Mouse (Mus musculus) neural tube, embryonic 10.5 days (tissue): ENCODE measurements at regions not wholly inside any gene's neighbourhood (a gene's known extent, or its start where the extent isn't known, plus 50 kb on each side); places are given as distances from the start of the nearest gene placed in this dataset.

Source experiments
- DNase-seq: peaks from one replicate; pipeline ENCODE4 v3.0.0-alpha.2; 2017; ENCODE audit warnings: low spot score; ENCODE audit errors: extremely low spot score

DNA sequence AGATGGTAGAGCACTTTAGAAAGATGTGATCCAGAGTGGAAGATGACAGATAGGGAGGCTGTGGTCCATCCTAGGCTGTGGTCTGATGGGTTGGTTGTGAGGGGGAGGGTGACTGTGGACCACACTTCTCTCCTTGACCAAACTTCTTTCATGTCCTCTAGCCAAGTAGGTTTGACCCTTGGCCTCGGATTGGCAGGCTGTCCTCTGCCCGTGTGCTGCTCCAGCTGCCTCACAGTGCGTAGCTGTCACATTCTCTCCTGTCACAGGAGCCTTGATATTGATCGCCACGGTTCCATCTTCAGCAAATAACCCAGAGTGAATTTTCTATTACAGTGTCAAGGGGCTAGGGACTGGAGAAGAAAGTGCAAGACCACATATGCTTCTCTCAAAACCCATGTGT is 506.9 kb downstream of the Tbc1d22a start:
- no peak for DNase-seq

DNA sequence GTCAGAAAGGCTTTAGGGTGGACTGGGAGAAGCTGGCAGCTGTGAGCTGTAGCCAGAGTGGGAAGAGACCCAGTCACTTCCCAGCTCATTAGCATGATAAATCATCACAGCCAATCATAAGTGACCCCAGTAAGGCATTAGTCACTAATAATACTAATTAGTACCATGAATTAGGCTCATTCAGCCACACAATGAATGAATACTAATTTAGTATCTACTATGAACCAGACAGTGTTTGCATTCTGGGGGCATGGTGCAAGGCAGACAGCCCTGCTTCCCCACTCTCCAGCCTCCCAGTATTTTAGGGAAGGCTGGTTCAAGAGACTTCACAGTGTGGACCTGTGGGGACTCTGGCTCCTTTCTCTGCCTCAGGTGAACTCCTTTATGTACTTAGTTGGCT is 523.7 kb downstream of the Tbc1d22a start:
- DNase-seq, result no peak

DNA sequence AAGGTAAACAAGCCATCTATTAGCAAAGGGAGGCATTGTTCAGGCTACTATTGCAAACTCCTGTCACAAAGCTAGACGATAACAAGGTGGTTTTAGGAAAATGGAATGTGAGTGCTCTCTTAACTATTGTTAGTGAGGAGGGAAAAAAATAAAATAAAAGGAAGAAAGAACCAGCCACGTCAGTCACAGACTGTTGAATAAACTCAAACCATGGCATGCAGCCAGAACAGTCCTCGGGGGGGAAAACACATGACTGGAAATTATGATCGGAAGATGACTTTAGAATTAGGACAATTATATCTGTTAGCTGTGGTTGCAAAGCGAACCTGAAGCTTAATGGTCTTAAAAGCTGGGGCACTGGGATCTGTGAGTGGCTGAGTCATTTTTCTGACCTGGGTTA is 524.1 kb downstream of the Tbc1d22a start:
- DNase-seq, result no peak

DNA sequence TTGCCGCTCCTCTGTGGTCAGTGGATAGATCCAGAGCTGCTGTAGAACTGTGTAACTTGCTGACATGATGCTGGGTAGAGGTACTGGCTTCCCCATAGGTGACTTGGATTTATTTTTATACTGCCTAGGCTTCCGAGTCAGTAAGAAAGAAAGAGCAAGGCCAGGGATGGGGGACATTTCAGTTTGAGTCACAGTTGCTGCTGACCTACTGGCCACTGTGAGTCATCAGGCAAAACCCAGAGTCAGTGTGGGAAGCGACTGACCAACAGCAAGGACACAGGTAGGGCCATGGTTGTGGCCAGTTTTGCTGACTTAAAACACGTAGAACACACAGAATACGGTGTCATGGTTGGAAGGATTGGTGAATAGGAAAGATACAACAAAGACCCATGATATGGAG is 524.5 kb downstream of the Tbc1d22a start:
- no peak for DNase-seq

DNA sequence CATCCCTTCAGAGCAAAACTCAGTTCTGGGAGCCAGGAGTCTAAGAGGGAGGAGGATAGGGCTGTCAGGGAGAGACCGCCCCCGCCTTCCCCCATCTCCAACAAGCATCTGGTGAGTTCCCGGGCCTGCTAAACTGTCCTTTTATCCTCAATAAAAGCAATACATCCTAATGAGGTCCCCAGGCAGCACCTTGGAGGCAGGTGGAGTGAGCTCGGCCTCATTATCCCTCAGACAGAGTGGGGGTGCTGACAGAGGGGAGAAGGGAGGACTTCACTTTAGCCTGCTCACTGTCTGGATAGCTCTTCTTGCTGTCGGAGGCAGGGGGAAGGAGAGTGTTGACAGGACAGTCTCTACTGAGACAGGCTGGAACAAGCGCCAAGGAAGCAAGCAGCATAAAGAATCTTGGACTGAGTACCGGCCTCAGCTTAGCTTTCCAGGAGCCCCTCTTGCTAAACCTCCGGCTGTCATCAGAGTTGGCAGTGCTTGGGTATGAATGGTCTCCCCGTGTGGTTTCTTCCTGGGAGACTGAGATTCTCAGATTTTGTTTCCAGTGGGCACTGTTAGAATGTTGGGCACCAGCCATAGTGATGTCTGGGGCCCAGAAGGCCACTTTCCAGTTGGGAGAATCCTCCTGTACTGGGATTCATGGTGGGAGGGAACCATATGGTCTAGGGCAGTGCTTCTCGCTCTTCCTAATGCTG is 537.3 kb downstream of the Tbc1d22a start:
- no peak for DNase-seq

DNA sequence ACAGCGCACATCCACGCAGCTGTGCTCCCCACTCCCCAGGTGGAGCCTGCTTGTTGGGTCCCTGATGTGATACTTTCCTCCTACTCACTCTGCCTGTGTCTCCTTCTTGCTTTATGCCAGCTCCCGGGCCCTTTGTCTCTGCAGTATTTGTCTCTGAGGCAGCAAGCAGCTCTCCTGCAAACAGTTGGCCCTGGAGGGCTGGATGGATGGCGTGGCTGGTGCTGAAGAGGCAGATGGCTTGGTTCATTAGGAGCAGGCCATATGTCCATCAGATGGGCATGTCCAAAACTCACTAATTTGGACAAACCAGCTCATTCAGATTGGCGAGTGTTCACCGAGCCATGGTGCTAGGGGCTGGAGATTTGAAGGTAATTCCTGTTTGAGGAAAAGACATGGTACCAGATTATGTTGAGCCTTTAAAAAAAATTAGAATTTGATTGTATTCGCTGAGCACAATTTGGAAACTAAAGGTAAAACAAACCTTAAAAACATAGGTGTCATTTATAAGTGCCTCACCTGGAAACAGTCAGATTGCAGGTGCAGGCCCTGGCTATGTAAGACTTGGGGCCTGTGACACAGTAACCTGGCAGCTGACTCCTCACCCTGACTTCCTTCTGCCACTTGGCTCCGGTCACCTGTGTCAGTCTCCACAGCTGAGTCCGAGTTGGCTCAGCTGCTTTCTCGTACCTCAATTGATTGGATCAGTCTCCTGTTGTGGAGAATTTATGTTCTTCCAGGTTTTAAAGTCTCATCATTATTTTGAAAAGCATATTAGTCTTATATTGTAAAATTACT is 549.5 kb downstream of the Tbc1d22a start:
- DNase-seq, result no peak

DNA sequence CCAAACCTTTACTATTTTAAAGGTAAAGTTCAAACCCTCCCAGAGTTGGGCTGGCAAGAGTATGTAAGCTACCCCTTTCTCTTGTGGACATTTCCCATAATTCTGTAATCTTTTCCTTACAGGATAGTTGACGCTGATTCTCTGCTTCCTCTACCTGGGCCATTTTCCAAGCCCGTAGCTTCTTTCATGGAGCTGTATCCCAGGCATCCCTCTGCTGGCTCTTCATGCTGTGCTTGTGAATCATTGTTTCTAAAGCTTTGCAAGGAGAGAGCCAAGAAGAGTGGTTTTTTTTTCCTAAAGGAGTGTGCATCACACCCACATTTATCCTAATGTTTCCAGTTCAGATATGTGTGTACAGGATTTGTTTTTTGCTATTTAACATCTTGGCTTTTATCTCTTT is 553.4 kb downstream of the Tbc1d22a start:
- no peak for DNase-seq

DNA sequence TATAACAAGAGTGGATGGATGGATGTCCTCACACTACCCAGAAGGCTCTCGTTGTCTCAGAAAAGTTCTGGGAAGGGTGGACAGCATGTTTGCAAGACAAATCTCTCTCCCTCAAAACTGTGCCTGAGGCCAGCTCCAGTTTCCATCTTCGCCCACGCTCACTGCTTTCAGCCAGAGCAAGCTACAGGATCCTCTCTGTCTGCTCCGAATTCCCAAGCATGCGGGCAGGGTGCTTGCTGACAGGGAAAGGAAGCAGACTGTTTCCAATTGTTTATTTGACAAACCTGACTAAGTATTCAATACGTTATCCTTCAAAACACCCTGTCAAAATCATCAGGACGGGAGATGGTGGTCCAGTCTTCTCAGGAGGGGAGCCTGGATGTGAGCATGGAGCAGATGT is 558.8 kb downstream of the Tbc1d22a start:
- DNase-seq, result no peak

DNA sequence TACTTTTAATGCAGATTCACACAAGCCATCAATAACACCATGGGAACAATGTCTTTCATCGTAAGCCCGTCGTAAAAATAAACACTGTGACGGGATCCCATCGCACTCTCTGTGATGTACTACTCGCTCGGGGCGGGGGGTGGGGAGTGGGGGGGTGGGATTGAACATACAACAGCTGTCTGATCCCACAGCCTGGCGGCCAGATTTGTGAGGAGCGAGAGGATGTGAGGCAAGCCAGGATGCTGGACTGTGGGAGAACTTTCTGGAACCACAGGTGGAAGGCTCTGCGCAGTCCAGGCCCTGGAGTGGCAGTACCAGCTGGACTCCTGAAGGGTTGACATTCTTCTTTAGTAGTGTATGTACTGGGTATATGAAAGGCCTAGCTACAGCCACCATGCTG is 563.7 kb downstream of the Tbc1d22a start:
- no peak for DNase-seq

DNA sequence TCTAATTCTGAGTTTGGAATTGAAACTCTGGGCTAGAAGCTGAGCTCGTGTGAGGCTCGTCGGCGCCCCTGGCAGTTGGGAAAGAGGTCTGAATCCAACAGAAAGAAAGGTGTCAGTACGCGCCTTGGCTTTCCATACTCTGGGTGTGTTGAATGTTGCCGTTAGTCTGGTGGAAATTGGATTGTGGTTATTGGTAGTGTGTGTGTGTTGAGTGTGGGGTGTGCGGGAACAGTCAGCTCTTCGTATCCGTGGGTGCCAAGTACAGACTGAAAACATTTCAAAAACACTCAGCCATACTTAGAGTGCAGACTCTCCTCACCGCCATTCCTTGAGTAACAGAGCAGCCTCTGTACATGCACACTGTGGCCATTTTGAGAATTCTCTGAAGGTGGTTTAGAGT is 566.9 kb downstream of the Tbc1d22a start:
- no peak for DNase-seq

DNA sequence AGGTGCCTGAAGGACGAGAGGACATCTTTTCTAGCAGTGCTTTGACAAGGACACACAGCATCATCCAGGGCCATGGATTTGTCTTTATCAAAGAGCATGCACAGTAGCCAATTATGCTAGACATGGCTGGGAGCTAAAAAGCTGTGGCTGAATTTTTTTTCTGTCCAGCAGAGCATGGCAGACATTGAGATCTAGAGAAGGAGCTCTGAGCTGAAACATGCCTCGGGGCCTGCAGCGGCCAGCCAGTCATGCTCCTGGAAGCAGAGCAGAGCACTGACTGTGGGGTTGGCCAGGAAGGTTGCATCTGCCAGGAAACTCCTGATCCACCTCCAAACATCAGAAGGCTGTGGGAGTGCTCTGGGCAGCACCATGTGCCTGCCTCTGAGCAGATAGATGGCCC is 580.5 kb downstream of the Tbc1d22a start:
- DNase-seq, result no peak

DNA sequence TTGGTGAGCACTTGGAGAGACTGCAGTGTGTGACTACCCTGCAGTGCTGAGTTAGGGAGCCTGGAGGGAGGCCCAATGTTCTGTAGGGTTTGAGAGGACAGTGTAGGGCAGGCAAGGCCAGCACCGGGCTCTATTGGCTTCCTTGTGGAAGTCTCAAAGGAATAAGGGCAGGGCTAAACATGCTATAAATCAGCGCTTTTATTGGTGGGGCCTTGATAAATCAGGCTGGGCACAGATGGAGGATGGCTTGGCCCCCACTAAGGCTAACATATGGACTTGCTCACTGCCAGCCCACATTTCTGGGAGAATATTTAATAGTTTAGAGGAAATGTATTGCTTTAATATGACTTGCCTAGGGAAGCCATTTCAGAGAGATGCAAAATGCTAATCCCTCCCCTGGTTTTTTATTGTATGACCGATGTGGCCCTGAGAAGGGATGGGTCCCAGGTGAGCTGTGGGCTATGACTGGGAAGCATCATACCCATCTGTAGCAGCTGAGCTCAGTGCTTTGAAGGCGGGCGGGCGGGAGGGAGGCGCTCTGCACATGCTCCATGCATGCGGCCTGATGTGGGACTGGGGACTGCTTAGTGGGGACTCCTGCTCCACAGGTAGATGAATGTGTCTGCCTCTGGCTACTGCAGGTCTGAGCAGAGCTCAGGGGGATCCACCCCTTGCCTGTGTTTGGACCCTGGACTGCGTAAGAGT is 584.4 kb downstream of the Tbc1d22a start:
- no peak for DNase-seq

DNA sequence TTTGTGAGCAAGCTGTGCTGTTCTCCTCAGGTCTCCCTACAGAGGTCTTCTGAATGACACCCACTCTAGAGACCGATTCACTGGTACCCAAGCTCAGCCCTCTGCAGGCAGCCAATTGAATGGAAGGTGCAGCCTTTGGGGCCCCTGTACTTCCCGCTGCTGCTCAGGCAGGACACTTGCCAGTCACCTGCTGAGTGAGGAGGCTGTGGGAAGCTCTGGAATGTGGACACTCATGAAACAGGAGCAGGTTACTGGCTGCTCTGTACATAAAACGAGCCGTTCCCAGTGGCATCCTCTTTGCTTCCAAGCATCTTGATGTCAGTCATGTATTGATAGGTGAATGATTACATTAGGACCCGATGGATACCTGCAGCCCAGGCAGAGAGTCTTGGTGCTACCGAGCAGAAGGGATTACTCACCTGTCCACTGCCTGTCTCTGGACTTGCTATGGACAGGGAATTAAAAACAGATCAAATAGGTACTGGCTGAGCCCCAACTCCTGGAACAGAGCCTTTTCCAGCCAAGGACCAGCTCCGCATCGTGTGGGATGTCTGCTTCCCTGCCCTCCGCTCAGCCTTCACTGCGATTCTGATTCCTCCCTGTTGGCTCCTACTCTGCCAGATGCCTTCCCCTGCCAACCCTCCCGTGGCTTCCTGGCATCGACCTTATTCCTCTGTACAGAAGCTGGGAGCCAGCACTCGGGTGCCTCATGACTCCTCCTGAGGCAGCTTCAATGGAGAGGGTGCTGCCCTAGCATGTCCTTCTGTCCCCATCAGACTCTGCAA is 593.2 kb downstream of the Tbc1d22a start:
- no peak for DNase-seq

DNA sequence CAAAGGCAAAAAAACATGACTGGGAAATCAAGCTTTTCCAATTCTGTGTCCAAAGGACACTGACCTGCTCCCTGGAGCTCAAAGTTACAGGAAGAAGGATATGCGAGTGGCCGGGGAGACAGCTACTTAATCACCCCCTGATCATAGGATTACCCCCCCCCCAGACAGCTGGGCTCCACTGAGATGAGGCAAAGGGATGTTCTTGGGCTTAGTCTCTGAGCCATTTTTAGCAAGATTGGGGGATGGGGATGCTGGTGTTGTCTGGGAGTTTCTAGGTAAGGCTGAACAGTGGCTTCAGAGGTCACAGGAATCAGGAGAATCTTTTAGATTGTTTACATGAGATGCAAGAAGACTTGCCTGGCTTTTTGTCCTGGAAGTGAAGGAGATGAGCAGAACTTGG is 597.6 kb downstream of the Tbc1d22a start:
- DNase-seq, result no peak

DNA sequence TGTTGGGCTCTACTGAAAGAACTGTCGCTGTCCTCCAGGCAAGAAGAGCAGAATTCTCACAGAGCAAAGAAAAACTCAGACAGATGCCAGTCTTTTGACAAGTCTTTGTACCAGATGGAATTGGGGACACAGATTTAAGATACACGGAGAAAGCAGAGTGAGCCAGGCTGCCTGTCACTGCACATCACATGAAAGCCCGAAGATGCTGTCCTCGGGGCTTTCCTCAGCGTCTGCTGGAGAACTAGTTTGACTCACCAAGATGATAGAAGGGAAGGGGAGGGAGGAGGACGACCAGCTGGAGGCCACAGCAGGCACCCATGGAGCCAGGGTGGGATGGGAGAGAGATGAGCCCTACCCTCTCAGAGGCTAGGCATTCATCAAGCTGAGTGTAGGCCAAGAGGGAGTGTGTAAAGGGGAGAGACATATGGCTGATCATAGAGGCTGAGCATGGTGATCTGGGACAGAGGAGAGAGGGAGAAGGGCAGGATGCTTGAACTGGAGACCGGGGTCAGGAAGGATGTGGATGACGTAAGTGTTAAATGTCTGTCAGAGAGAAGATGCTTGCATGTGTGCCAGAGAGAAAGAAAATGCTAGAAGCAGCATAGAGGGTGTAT is 600.7 kb downstream of the Tbc1d22a start:
- no peak for DNase-seq

DNA sequence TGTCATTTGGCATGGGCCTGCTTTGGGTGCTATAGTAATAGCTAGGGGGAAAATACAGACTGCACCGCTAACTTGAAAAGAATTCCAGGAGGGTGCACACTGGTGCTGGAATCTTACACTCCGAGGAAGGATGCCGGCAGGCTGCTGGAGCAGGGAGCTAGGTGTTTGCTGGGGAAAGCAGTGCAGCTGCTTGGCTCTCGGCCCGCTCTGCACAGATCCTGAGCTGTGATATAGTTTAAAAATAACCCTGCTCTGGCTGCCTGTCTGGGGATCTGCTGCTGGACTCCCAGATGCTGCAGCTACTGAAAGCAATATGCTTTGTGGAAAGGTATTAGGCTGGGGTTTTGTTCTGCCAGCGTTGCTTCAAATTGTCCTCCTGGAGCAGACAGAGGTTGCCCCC is 621.7 kb downstream of the Tbc1d22a start:
- DNase-seq, result no peak

DNA sequence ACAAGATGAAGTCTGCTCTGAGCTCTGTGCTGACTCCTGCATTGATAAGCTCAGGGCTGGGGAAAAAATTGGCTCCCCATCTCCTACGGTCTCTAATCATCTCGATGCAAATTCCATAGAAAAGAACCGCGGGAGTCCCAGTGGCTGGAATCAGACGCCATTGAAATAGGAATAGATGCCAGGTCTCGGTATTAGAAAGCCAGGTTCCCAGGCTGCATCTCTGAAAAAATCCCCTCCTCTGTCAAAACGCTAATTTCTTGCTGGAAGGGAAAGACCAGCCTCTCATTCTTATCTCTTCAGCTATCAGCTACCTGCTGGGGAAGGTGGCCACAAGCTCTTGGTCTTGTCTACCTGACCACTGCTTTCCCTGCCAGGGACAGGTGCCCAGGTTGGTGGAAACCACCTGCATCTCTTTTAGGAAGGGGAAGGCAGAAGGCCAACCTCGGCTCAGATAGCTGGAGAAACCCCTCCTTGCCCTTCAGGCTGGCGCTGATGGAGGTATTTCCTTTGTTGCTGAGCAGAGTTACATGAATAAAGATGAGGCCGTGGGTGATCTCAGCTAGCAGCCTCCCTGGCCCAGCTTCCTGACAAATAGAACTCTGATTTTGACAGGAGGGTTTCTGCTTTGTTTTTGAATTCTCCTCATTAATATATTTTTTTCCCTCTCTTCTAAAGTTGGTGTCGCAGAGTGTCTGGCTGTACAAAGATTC is 638.1 kb downstream of the Tbc1d22a start:
- no peak for DNase-seq

DNA sequence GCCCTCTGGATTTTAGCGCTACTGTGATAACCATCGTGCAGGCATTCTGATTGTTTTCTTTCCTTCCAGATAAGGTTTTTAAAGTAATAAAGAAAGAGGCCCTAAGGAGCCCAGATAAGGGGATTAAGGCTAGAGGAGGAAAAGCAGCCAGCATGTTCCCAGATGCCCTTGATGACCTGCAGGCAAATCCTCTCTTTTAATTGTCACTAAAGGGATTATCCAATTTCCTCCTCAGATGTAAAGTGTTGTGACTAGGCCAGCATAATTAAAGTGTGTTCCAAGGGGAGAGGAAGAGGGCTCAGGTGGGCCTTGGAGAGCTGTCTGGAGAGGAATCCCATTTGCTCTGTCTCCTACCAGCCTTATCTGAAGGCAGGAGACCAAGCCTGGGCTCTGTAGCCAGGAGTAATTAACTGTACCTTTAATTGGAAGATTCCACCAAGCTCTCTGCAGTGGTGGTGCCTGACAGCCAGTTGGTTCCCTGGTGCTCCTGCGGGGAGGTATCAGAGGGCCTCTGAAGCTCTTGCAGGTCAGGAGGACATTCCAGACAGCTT is 644.2 kb downstream of the Tbc1d22a start:
- DNase-seq, result no peak

DNA sequence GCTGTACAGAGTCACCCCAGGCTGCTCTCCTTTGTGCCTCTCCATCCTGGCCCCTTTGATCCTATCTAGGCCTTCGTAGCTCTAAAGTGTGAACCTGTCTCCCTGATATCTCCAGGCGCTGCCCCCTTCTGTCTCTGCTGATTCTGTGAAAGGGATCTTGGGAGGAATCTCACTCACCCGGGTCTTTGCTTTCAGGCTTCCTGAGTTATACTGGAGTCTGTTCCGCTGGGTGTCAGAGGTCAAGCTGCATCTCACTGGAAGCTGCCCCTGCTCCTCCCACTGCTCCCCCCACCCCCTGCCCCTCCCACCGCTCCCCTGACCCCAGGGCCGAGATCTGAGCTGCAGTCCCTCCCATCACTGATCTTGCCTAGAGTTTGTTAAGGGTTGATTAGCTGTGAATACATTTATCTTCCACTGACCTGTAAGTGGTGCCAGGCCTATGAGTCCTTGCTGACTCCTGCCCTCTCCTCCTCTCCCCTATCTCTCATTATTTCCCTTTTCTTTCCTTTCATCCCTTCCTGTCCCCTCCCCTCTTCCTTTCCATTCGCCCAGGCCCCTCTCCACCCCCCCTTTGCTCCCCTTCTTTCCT is 661.6 kb downstream of the Tbc1d22a start:
- DNase-seq, result peak; percentile 65

DNA sequence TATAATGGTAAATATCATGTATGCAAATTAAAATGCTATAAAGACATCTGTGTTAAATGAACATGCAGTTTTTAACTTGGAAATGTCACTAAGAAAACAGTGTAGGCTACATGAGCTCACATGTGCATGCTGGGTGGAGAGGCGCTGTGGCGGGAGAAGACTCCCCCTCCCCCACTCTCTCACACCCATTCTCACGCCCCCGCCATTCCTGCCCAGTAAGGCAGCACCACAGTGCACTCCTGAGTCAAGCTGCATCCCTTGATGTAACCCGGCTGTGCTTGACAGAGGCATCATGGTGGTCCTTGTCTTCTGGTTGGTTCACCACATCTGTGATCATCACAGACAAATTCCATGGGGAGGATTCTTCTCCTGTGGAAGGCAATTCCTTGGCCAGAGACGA is 647.1 kb upstream of the Fam19a5 start:
- no peak for DNase-seq
